Mouse (Mus musculus): ENCODE results near the gene Snrk. TPM values are rescaled to one million over a fixed set of nuclear protein-coding genes. Genes with fewer than 3 reads are reported as not detected.

The Snrk gene
- polyA plus RNA-seq (2012; rRNA removed): 21.1 and 25.9 TPM in 2 replicates

DNA sequence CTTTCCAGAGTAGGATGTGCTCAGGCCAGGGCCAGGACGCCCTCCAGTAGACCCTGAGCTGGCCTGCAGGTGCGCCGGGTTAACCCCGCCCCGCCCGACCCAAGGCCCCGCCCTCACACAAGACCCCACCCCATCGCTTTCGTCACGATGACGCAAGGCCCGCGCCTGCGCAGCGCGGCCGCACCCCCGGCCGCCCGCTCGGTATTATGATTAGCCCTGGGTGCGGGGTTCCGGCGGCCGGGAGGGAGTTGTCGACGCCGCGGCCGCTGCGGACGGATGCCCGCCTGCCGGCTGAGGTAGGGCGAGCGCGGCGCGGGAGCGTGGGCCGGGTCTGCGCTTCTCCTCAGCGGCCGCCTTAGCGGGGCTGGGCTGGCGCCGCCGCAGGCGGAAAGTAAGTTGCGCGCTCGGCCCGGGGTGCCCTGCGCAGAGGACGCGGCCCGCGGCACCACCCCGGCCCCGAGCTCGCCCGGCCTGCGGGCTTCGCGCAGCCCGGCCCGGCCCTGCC is at the start of gene Snrk:
TSS of gene Snrk (plus strand) at position 155 of the 505 bp plus-strand sequence.

Other genes starting within 250 kb of the Snrk start
- 0.79 and 1.0 TPM in 2 replicates for gene Ackr2, start 218.9 kb upstream of the Snrk start, polyA plus RNA-seq (2012; rRNA removed)
- gene Cyp8b1, start 201.0 kb upstream of the Snrk start, polyA plus RNA-seq (2012; rRNA removed): 32.3 and 59.7 TPM in 2 replicates
- 0.77 and 0.89 TPM in 2 replicates for gene Fam198a, start 166.3 kb upstream of the Snrk start, polyA plus RNA-seq (2012; rRNA removed)
- gene Pomgnt2, start 120.2 kb upstream of the Snrk start, polyA plus RNA-seq (2012; rRNA removed): 4.3 and 4.5 TPM in 2 replicates
- gene Ano10, start 177.2 kb downstream of the Snrk start, polyA plus RNA-seq (2012; rRNA removed): 15.9 and 16.3 TPM in 2 replicates
- gene Abhd5, start 234.3 kb downstream of the Snrk start, polyA plus RNA-seq (2012; rRNA removed): 82.9 and 103 TPM in 2 replicates

All from liver, embryonic 18 days (tissue).